Mouse (Mus musculus) induced T-regulatory cell, adult 2 months (primary cell): ENCODE data around the gene Dirc2.

Experiments used
- DNase-seq: peaks from one replicate; pipeline ENCODE4 v3.0.0-alpha.2; 2012; ENCODE audit warnings: low read depth

The Dirc2 gene

DNA sequence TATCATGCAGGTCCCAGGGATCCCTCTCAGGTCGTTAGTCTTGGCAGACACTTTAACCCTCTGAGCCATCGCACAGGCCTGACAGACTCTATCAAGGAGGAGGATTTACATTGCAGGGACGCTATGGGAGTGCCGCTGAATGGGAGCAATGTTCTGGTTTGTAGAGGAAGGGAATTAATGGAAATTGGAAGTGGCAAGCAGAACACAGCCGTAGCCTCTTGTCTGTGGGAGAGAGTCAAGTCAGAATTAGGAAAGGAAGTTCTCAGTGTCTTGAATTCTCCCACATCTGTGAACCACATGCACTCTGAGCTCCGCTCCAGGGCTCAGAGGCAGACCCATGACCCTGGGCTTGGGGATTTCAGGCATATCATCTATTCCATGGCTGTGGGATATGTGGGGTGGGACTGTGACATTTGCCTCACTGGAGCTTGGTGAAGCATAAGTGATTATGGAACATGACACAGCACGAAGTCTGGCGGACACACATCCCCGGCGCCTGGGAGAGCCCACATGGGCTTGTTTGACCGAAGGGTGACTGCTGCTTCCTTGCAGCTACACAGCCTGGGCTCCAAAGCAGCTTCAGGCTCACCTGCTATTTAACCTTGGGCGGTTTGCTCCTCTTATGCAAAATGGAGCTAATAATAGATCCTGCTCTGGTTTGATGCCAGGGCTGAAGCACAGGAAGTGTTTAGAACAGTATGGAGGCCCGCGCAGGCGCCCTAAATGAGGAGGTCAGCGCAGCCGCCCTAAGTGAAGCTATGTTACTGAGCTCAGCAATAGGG is 87.6 kb downstream of the Dirc2 start:
- no peak for DNase-seq

DNA sequence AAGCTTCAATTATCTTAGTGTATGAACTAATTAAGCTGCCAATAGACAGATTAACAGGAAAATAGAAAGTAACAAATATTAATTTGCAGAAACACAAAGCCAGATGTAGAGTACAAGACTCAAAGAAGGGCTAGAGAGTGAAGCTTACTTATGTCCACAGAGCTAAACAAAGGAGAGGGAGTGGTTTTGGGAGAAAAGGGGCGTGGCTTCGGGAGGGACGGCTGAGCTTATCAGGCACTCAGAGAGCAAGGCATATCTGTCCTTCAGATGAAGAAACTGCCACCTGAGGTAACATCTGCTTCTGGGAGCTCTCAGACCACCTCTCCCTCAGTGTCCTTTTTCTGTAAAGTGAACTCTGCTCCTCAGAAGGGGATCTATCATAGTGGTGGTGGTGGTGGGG is 90.7 kb downstream of the Dirc2 start:
- DNase-seq, result no peak

DNA sequence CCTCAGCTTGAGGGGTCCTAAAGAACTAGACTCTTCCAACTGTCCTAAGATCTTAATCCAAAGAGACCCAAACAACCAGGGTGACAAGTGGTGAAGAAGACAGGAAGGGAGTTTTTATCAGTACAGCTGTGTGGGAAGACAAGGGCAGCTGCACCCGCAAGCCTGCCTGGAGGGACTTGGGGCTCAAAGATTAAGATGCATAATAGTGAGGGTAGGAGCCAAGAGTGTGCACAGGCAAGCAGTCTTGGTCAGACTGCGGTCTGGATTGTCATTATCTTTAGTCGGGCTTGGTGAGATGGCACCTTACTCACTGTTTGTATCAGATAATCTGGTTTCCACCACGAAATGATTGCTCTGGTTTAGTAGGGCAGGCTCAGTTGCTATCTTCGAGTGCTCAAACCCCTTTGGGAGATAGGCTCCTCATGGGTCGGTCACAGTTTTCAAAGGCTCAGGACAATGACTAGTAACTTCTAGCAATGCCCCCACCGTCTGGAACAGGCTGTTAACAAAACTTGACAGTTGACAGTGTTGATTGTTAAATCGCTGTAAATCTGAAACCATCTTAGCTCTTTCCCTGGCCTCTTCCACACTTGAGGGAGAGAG is 91.5 kb downstream of the Dirc2 start:
- no peak for DNase-seq

DNA sequence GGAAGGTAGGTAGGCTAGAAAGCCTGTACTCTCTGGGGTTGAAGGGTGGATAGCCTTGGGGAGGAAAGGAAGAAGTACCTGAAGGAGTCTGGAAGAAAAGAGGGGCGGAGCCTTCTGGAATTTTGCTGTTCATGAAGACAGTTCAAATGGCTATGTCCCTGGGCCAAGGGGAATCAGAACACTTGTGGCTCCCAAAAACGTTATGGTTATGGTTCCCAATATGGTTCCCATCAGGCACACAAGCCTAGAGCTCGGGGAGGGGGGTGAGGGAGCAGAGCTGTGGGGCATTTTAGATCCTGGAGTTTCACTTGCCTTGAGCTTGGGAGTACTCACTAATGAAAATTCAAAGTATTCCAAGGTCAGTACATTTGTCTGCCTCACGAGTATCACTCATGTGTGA is 104.3 kb downstream of the Dirc2 start:
- DNase-seq, result no peak

DNA sequence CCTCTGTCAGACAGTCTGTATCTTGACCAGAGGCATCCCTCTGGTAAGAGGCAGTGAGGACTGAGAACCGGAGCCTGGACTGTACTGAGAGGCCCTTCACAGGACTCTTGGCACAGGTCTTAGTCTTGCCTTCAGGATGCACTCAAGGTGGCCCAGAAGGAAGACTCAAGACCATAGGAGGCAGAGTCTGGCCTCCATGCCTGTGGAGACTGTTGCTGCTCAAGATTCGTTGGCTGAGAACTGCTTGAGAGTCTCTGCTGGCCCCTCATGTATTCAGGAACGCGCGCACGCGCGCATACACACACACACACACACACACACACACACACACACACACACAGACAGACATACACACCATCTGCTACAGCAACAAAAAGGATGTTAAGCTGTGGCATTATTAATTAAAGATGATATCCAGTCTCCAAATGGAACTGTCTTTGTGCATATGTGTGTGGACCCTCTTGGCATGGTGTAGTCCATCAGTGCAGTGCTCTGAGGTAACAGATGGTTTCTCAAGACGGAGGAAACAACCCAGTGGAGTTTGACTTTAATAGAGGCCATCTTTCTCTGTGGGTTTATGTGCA is 105.2 kb downstream of the Dirc2 start:
- no peak for DNase-seq

DNA sequence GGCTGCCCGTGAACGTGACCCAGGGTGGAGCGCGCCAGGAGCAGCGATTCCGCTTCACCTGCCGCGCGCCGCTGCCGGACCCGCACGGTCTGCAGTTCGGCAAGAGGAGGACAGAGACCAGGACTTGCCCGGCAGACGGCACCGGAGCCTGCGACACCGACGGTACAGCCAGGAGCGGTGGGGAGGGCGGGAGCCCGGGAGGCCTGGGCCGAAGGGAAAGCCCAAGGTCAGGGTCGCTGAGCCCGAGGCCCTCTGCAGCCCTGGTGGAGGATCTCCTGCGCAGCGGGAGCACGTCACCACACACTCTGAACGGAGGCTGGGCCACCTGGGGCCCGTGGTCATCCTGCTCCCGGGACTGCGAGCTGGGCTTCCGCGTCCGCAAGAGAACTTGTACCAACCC is 108.9 kb downstream of the Dirc2 start:
- no peak for DNase-seq

DNA sequence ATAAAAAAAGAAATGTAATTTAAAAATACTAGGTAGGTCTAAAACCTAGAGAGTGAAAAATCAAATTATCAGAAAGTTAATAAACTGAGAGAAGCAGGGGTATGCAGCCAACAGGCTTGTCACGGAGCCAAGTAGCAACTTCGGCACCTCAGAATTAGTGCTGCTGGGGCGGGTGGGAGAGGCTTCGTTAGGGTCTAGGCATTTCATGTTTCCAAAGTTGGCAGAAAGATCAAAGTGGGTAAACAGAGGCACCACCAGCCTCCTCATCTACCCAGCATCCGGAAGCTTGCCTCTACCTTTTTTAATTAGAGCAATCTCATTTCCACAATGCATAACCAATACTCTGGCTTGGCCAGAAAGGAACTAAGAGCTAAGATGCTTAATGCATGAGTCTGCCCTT is 115.2 kb downstream of the Dirc2 start:
- no peak for DNase-seq

DNA sequence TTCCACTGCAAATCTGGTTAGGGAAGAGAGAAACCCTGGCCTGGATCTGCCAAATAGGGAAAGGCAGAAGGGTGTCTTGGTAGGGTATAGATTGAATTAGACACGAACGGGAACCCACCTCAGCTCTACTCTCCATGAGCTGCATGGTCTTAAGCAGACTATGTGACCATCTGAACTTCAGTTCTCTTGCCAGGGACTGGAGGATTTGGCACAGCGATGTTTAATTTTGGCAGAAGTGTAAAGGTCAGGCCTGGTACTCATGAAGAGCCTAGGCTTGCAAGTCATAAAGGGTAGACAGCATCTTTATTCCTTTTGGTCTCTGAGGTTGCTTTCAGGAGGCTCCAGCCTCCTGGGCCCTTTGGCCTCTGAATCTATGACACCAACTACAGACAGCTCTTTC is 116.5 kb downstream of the Dirc2 start:
- DNase-seq, result no peak

DNA sequence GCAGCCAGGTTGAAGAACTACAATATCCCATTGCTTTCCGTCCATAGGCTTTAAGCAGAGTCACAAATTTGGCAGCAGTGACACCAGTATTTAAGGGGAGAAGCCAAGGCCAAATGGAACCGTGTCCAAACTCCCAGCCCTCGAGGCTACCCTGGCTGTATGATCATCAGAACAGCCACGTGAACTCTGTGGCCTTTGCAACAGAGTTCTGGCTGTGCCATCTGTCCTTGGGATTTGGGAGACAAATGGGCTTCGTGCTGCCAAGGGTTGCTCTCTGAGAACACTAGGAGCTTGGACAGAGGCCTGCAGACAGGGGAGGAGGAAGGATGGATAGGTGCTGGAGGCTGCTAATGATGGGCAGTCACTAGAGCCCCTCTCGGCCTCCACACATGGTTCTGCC is 117.0 kb downstream of the Dirc2 start:
- DNase-seq, result no peak

DNA sequence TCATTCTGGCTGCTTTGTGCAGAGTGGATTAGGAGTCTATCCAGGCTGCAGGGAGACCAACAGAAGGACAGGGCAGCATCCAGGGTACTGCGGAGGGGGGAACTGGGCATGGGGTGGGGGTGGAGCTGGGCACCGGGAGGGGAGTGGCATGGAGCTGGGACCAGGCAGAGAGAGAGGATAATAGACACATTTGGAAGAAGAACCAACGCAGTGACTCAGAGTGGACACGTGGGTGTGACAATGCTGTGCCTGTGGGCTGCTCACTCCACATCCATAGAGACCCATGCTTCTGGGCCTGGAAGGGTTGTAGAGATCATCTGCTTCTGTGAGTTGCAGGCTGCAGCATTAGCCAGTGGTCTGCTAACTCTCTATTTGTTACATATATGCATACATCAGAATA is 120.3 kb downstream of the Dirc2 start:
- no peak for DNase-seq
